Mouse (Mus musculus) forebrain, embryonic 14.5 days (tissue): ENCODE data around the gene Tmem150a. TPM values are rescaled to one million over a fixed set of nuclear protein-coding genes. Genes with fewer than 3 reads are reported as not detected.

Experiments used
- ATAC-seq: fragments of 200-750 bp; cut with Nextera tagmentation; 2 replicates; pipeline ENCODE4 v1.8.0; 2017; ENCODE audit warnings: mild to moderate bottlenecking, moderate library complexity
- DNase-seq: peaks from one replicate; pipeline ENCODE4 v3.0.0-alpha.2; 2015; ENCODE audit warnings: low spot score
- H3K27ac ChIP-seq: fragments of 300-500 bp; sonication (generic); 2 replicates; pipeline ENCODE4 v1.5.1; 2014; ENCODE audit warnings: low read depth, mild to moderate bottlenecking, control low read depth, low read length, moderate library complexity
- H3K27me3 ChIP-seq: fragments of 300-500 bp; sonication (generic); replicated peaks from 2 replicates; pipeline ENCODE4 v1.6.1; 2014; ENCODE audit warnings: low read length, control low read depth, mixed read lengths; ENCODE audit not compliant: control insufficient read depth, insufficient read depth
- H3K36me3 ChIP-seq: fragments of 300-500 bp; sonication (generic); 2 replicates; pipeline ENCODE4 v1.6.1; 2014; ENCODE audit warnings: low read length, control low read depth; ENCODE audit not compliant: control insufficient read depth, insufficient read depth
- H3K4me1 ChIP-seq: fragments of 300-500 bp; sonication (generic); 2 replicates; pipeline ENCODE4 v1.6.1; 2014; ENCODE audit warnings: antibody characterized with exemption, low read length, control low read depth; ENCODE audit not compliant: control insufficient read depth, insufficient read depth
- H3K4me2 ChIP-seq: fragments of 300-500 bp; sonication (generic); 2 replicates; pipeline ENCODE4 v1.6.1; 2014; ENCODE audit warnings: mild to moderate bottlenecking, control low read depth, low read length
- H3K4me3 ChIP-seq: fragments of 300-500 bp; sonication (generic); 2 replicates; pipeline ENCODE4 v1.5.1; 2014; ENCODE audit warnings: low read depth, low read length, control low read depth
- H3K9ac ChIP-seq: fragments of 300-500 bp; sonication (generic); 2 replicates; pipeline ENCODE4 v1.6.1; 2014; ENCODE audit warnings: mild to moderate bottlenecking, low read length, control low read depth, moderate library complexity
- H3K9me3 ChIP-seq: fragments of 300-500 bp; sonication (generic); replicated peaks from 2 replicates; pipeline ENCODE4 v1.6.1; 2016; ENCODE audit warnings: low read length, control low read depth, mixed read lengths; ENCODE audit not compliant: control insufficient read depth
- WGBS: fragments of 180-500 bp; shearing (Covaris S2); extraction: QIAGEN DNeasy Blood & Tissue Kit; methylation state at CpG from one replicate; pipeline ENCODE4 v1.1.7; 2014; 5-methylcytosine and 5-hydroxymethylcytosine counted together
- polyA plus RNA-seq: library from polyadenylated mRNA; unstranded; fragments of >200 nt; fragmentation: Nextera tagmentation; extraction: Ambion mirVana; gene quantifications from 2 replicates; pipeline ENCODE4 v1.2.1, GENCODE M21; 2014

Gene Tmem150a
- polyA plus RNA-seq, 1 experiment from 2014 or later: 19.3 TPM

DNA sequence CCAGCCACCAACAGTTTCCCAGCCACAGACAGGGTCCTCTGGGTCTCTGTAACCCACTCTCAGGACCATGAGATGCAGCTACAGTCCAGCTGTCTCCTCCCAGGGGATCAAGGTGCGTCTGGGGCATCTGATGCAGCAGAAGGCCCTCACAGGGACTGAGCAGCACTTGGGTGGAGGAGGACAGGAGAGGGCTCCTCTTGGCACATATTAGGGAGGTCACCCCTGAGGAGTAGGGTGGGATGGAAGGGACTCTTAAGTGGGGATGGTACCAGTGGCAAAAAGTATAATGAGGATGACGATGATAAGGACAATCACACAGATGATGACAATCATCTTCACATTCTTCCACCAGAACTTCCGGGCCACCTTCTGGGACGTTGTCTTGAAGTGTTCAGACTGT, 30.0 kb downstream of the Tmem150a start:
- Histone ChIP-seq H3K9ac (no peak overlapping the region), H3K27ac (no peak overlapping the region), H3K36me3 (no peaks in the 10 kb centered on the region), H3K4me3 (no peak overlapping the region), H3K9me3 (no peaks in the 10 kb centered on the region), H3K27me3 (0 out of 2 replicates have a peak, but pooled peaks cover 9% of the 10 kb centered on the region), H3K4me2 (no peak overlapping the region), H3K4me1 (peaks cover 10% of the 10 kb centered on the region)
- WGBS: 89% methylated on average over 4 of the region's 4 CpGs
- DNase-seq: no peak
- ATAC-seq: no peak

DNA sequence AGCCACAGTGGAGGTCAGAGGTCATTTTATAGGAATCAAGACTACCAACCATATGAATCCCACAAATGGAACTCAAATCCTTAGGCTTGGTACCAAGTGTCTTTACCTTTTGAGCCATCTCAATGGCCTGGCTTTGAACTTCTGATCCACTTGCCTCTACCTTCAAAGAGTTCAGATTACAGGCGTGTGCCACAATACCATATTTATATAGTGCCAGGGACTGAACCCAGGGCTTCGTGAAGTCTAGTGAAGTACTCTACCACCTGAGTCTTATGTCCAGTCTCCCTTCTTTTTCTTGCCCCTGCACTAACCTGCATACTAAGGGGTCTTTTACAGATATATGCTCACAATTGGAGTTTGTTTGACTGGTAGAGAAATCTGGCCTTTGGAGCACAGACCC, 31.3 kb downstream of the Tmem150a start:
- WGBS: 94% methylated on average over 2 of the region's 2 CpGs
- DNase-seq (no peak), ATAC-seq (no peak)
- Histone ChIP-seq H3K27ac (no peak overlapping the region), H3K9me3 (no peaks in the 10 kb centered on the region), H3K9ac (no peak overlapping the region), H3K4me3 (no peak overlapping the region), H3K4me2 (no peak overlapping the region), H3K36me3 (no peaks in the 10 kb centered on the region), H3K27me3 (0 out of 2 replicates have a peak, but pooled peaks cover 4% of the 10 kb centered on the region), H3K4me1 (peaks cover 10% of the 10 kb centered on the region; the same call in 1 of the 2 replicates)

- H3K36me3 ChIP-seq: no peaks in the 10 kb centered on the region
- no peak for DNase-seq
- H3K4me2 ChIP-seq: no peak overlapping the region
- H3K27ac ChIP-seq: no peak overlapping the region
- no peaks in the 10 kb centered on the region for H3K9me3 ChIP-seq
- WGBS: 73% methylated on average over 3 of the region's 3 CpGs
- no peak overlapping the region for H3K9ac ChIP-seq
- peaks cover 10% of the 10 kb centered on the region; the same call in 1 of the 2 replicates for H3K4me1 ChIP-seq
- H3K4me3 ChIP-seq: no peak overlapping the region
- H3K27me3 ChIP-seq: 0 out of 2 replicates have a peak, but pooled peaks cover 4% of the 10 kb centered on the region
- ATAC-seq: no peak
Observed at GRCm38 (mm10) chr6:72387816-72388215, 32.6 kb downstream of the Tmem150a start.

DNA sequence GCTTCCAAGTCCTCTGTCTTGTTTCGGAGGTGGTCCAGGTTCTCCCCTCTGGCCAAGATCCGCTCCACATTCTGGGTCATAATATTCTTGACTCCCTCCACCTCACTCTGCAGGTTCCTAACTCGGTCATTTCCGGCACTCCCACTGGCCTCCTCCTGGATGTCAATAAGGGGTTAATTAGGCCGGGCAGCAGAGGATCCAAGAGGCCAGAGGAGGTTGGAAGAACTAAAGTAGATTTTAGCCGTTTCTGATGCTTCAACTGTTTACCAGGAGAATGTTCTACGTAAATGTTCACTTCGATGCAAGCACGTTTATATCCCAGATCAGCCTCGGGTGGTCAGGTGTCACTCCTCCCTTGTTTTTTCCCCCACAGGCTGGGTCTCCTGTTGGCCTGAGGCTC, 33.0 kb downstream of the Tmem150a start:
- no peak for DNase-seq
- no peak for ATAC-seq
- Histone ChIP-seq H3K9ac (no peak overlapping the region), H3K27ac (no peak overlapping the region), H3K4me2 (no peak overlapping the region), H3K4me3 (no peak overlapping the region), H3K27me3 (0 out of 2 replicates have a peak, but pooled peaks cover 4% of the 10 kb centered on the region), H3K4me1 (peaks cover 10% of the 10 kb centered on the region; the same call in 1 of the 2 replicates), H3K36me3 (no peaks in the 10 kb centered on the region), H3K9me3 (no peaks in the 10 kb centered on the region)
- WGBS: 65% methylated on average over 10 of the region's 10 CpGs

- no peak overlapping the region for H3K9ac ChIP-seq
- H3K36me3 ChIP-seq: no peaks in the 10 kb centered on the region
- 93% methylated on average over 6 of the region's 6 CpGs for WGBS
- ATAC-seq (no peak), DNase-seq (no peak)
- H3K4me1 ChIP-seq: peaks cover 10% of the 10 kb centered on the region; the same call in 1 of the 2 replicates
- H3K27me3 ChIP-seq: 0 out of 2 replicates have a peak, but pooled peaks cover 4% of the 10 kb centered on the region
- no peak overlapping the region for H3K4me3 ChIP-seq
- H3K9me3 ChIP-seq: no peaks in the 10 kb centered on the region
- H3K27ac ChIP-seq: no peak overlapping the region
- no peak overlapping the region for H3K4me2 ChIP-seq
Observed at GRCm38 (mm10) chr6:72388791-72389329, 33.6 kb downstream of the Tmem150a start.

- no peak for DNase-seq
- peak overlapping the region; percentile 54 for H3K9ac ChIP-seq
- no peaks in the 10 kb centered on the region for H3K36me3 ChIP-seq
- peak overlapping the region; percentile 56 for H3K4me2 ChIP-seq
- 0 out of 2 replicates have a peak, but pooled peaks cover 4% of the 10 kb centered on the region for H3K27me3 ChIP-seq
- H3K27ac ChIP-seq: no peak overlapping the region; the same call in 1 of the 2 replicates
- H3K4me3 ChIP-seq: peak overlapping the region; percentile 28; the same call in 1 of the 2 replicates
- WGBS: 37% methylated on average over 13 of the region's 13 CpGs
- ATAC-seq: peak; percentile 29; the same call in 1 of the 2 replicates
- H3K9me3 ChIP-seq: no peaks in the 10 kb centered on the region
- H3K4me1 ChIP-seq: peaks cover 10% of the 10 kb centered on the region; the same call in 1 of the 2 replicates
Observed at GRCm38 (mm10) chr6:72389471-72389940, 34.3 kb downstream of the Tmem150a start.

- H3K9me3 ChIP-seq: no peaks in the 10 kb centered on the region
- peak; percentile 41 for DNase-seq
- peak within 1 kb of the TSS; percentile 9; the same call in 1 of the 2 replicates for H3K27ac ChIP-seq
- peak within 1 kb of the TSS; percentile 54 for H3K9ac ChIP-seq
- no peaks in the 10 kb centered on the region for H3K36me3 ChIP-seq
- 0 out of 2 replicates have a peak, but pooled peaks cover 4% of the 10 kb centered on the region for H3K27me3 ChIP-seq
- WGBS: 3% methylated on average over 31 of the region's 33 CpGs
- peak within 1 kb of the TSS; percentile 56 for H3K4me2 ChIP-seq
- peak; percentile 44 for ATAC-seq
- H3K4me1 ChIP-seq: peaks cover 10% of the 10 kb centered on the region; the same call in 1 of the 2 replicates
- peak within 1 kb of the TSS; percentile 28 for H3K4me3 ChIP-seq
Observed at GRCm38 (mm10) chr6:72389941-72390771, 34.9 kb downstream of the Tmem150a start, which contains the start of gene Vamp8. Vamp8 (minus strand) TSS chr6:72390703.

DNA sequence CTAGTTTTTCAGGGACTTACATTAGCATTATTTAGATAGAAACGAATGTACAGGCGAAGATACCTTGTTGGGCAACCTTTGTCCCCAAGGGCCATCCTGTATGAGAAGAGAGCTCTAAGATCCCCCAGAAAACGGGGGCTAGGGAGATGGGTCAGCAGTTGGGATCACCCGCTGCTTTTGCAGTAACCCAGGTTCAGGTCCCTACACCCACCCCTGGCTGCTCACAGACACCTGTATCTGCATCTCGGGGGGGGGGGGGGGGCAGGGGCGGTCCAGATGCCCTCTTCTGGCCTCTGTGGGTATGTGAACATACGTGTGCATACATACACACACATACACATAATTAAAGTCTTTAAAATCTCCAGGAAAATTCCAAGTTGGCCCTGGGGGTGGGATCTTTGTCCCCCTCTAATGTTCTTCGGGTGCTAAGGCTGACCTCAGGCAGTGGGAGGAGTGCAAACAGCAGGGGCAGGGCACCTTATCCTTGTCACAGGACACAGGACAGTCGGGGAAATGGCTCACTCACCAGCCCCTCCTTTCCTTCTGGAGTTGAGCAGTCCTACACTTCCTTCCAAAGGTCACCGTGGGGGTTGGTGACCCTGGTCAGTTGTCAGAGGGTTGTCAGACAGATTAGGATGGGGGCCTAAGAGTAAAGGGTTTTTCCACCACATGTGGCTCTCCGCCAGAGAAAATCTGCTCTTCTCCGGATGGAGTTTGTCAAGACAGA, 35.7 kb downstream of the Tmem150a start:
- Histone ChIP-seq H3K9me3 (no peaks in the 10 kb centered on the region), H3K27me3 (0 out of 2 replicates have a peak, but pooled peaks cover 4% of the 10 kb centered on the region), H3K36me3 (no peaks in the 10 kb centered on the region), H3K9ac (no peak overlapping the region), H3K27ac (no peak overlapping the region), H3K4me2 (peak overlapping the region; percentile 56), H3K4me3 (no peak overlapping the region), H3K4me1 (peaks cover 10% of the 10 kb centered on the region; the same call in 1 of the 2 replicates)
- DNase-seq (no peak), ATAC-seq (no peak)
- WGBS: 25% methylated on average over 12 of the region's 12 CpGs
